Mouse (Mus musculus) left cerebral cortex, adult 2 months (tissue): ENCODE measurements around the gene Cdc6. TPM values are rescaled to one million over a fixed set of nuclear protein-coding genes. Genes with fewer than 3 reads are reported as not detected.

ENCODE experiments used
- DNase-seq, 2 experiments: peaks; one replicate each; pipeline ENCODE4 v3.0.0; 2021 to 2022; ENCODE audit warnings: low spot score in 2 of 2, mixed read lengths in 1 of 2; ENCODE audit errors: extremely low spot score in 1 of 2
- H3K27ac ChIP-seq: fragments of 200-600 bp; 2 replicates; pipeline ENCODE4 v1.8.1; 2022
- H3K4me3 ChIP-seq: fragments of 200-600 bp; 2 replicates; pipeline ENCODE4 v1.8.1; 2022
- CTCF ChIP-seq: fragments of 200-600 bp; IDR thresholded peaks from 2 replicates; pipeline ENCODE4 v1.8.1; 2022; ENCODE audit warnings: antibody characterized with exemption, mild to moderate bottlenecking, moderate library complexity
- intact Hi-C: fragments of 180-260 bp; cut with DNase I; formaldehyde crosslinking; loops from one replicate; pipeline ENCODE4 v1.15.1; 2025
- total RNA-seq, 2 experiments: library from RNA; stranded (reverse); gene quantifications; 2 replicates each; pipeline ENCODE4 v1.2.3; 2021

Gene Cdc6
- total RNA-seq, 2 experiments from 2014 or later: 0.35 to 0.36 TPM

- intact Hi-C loops: loop anchor here (5.0 kb wide), 1 partner anchor 107 kb away; the partner anchor contains the start of gene Wipf2
These were observed 61.3 kb downstream of the Cdc6 start for GRCm38 (mm10) chr11:98968716-98969495.

GRCm38 (mm10) chr11:98969496-98969927 lies 61.9 kb downstream of the Cdc6 start:
- intact Hi-C loops: loop anchor here (5.0 kb wide), 1 partner anchor 107 kb away; the partner anchor contains the start of gene Wipf2
- Histone ChIP-seq H3K4me3 (no peak overlapping the region), H3K27ac (no peak overlapping the region; the same call in 1 of the 2 replicates)
- DNase-seq: peak in 1 of 2 experiments; percentile 75
- TF ChIP-seq CTCF: no peak

More at GRCm38 (mm10) chr11:98968716-98969495, 61.3 kb downstream of the Cdc6 start:
- TF ChIP-seq CTCF: no peak
- no peak overlapping the region for H3K4me3 ChIP-seq
- peak overlapping the region; percentile 28; the same call in 1 of the 2 replicates for H3K27ac ChIP-seq
- DNase-seq: no peak

DNA sequence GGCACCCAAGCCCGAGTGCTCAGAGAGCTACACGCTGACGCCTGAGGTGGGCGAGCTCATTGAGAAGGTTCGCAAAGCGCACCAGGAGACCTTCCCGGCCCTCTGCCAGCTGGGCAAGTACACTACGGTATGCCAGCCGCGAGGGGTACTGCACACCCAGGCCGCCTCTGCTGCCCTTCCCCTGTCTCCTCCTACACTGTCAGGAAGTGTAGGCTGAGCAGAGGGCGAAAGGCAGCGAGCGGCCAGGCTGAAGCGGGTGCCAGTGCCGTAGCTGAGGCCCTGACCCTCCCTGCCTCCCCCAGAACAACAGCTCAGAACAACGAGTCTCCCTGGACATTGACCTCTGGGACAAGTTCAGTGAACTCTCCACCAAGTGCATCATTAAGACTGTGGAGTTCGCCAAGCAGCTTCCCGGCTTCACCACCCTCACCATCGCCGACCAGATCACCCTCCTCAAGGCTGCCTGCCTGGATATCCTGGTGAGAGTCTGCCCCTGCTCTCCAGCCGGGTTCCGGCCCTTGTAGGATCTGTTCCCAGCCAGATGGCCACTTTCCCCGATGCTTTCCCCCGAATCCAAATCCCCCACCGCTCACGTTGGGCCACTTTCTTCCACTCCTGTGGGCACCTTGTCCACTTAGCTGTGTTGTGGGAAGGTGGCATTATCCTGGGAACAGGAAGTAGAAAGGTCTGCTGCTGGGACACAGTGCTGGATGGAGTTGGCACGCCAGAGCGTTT lies 62.8 kb downstream of the Cdc6 start:
- intact Hi-C loops: loop anchor here (10.0 kb wide), 1 partner anchor 1344 kb away; the partner anchor contains the start of gene Eif1
- TF ChIP-seq CTCF: no peak
- DNase-seq: peak in 1 of 2 experiments; percentile 18
- H3K4me3 ChIP-seq: no peak overlapping the region
- peak overlapping the region; percentile 12; the same call in 1 of the 2 replicates for H3K27ac ChIP-seq

DNA sequence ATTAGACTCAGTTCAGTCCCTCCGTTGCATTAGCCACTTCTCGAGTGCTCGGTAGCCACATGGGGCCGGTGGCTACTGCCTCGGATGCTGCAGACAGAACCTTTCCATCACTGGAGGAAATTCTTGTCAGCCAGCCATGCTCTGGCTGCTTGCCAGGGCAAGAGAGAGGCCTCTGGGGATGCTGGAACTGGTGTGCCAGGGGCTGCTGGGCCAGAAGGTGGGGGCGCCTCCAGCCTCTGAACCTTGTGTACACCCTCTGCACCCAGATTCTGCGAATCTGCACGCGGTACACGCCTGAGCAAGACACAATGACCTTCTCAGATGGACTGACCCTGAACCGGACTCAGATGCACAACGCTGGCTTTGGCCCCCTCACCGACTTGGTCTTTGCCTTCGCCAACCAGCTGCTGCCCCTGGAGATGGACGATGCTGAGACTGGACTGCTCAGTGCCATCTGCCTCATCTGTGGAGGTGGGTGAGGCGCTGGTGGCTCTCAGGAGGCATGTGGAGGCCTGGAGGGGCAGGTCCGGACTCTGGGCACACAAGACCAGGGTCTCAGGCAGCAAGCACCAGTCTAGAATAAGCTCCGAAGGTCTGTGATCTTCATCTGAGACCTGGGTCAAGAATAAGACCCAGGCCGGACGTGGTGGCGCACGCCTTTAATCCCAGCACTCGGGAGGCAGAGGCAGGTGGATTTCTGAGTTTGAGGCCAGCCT lies 63.9 kb downstream of the Cdc6 start:
- TF ChIP-seq CTCF: no peak
- no peak overlapping the region for H3K4me3 ChIP-seq
- DNase-seq: peak in 1 of 2 experiments; percentile 57
- no peak overlapping the region for H3K27ac ChIP-seq
- intact Hi-C loops: loop anchor here (1.0 to 10.0 kb wide), 2 partner anchors 49 to 1343 kb away; partner anchors contain the start of gene Eif1

DNA sequence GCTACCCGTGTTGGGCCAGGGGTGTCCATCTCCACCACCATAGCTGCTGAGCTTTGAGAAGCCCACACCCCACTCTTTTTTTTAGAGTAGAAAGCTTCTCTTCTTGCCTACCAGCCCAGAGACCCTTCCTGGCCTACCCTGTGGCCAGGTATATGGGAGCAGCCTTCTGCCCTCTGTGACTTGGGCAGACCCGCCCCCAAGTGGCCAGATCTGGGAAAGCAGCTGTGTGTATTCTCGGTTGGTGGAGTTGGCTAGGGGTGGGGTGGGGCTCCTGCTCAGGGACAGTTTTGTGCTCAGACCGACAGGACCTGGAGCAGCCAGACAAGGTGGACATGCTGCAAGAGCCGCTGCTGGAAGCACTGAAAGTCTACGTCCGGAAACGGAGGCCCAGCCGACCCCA lies 64.6 kb downstream of the Cdc6 start:
- Histone ChIP-seq H3K27ac (no peak overlapping the region), H3K4me3 (no peak overlapping the region)
- DNase-seq: peak; percentile 80 to 89
- TF ChIP-seq CTCF: peak; percentile 89
- intact Hi-C loops: loop anchor here (1.0 to 10.0 kb wide), 2 partner anchors 50 to 1343 kb away; partner anchors contain the start of gene Eif1

DNA sequence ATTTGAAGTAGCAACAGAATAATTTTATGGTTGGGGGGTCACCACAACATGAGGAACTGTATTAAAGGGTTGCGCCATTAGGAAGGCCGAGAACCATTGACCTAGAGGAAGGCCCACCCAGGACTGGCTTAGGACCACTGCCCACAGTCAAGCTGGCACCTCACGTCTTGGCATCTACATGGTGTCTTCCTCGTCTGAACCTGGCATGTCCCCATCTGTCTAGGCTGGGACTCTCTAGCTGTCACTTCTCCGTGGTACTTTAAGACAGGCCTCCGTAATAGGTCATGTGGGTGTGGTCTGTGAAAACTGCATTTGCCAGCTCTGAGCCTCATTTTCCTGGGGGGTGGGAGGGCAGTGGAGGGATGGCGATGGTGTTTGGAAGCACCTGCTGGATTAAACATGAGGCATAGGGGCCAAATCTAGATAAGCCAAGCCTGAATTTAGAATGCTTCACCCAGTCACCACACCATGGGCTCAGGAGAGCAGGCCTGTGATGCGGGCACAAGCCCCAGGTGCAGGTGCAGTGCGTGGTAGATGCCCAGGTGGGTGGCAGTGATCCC lies 65.3 kb downstream of the Cdc6 start:
- TF ChIP-seq CTCF: no peak
- intact Hi-C loops: loop anchor here (1.0 to 10.0 kb wide), 2 partner anchors 51 to 1342 kb away; partner anchors contain the start of gene Eif1
- DNase-seq: no peak
- Histone ChIP-seq H3K27ac (no peak overlapping the region), H3K4me3 (no peak overlapping the region)

Other genes starting within 250 kb of the Cdc6 start
- gene Gsdma, start 243.4 kb upstream of the Cdc6 start, total RNA-seq: not detected
- gene Psmd3, start 225.2 kb upstream of the Cdc6 start, total RNA-seq: 100 to 1,000 TPM; 132 TPM
- gene Csf3, start 206.5 kb upstream of the Cdc6 start, total RNA-seq: not detected
- gene Med24, start 178.4 kb upstream of the Cdc6 start, total RNA-seq: 100 to 1,000 TPM; 126 to 134 TPM
- 100 to 1,000 TPM; 730 to 768 TPM for gene Thra, start 167.2 kb upstream of the Cdc6 start, total RNA-seq
- gene Nr1d1, start 132.5 kb upstream of the Cdc6 start, total RNA-seq: 100 to 1,000 TPM in 1 of 2 experiments, 10 to 100 TPM in 1; 91.9 to 153 TPM
- gene Msl1, start 112.3 kb upstream of the Cdc6 start, total RNA-seq: 100 to 1,000 TPM; 178 to 192 TPM
- 10 to 100 TPM; 53.0 to 57.6 TPM for gene Casc3, start 102.9 kb upstream of the Cdc6 start, total RNA-seq
- 100 to 1,000 TPM; 144 to 153 TPM for gene Rapgefl1, start 71.0 kb upstream of the Cdc6 start, total RNA-seq
- 10 to 100 TPM; 72.7 to 73.9 TPM for gene Wipf2, start 44.2 kb upstream of the Cdc6 start, total RNA-seq
- gene Rara, start 20.0 kb downstream of the Cdc6 start, total RNA-seq: 10 to 100 TPM; 14.0 to 18.7 TPM
- 1 to 10 TPM; 1.4 to 3.2 TPM for gene Gjd3, start 75.2 kb downstream of the Cdc6 start, total RNA-seq
- gene Top2a, start 116.4 kb downstream of the Cdc6 start, total RNA-seq: 1 to 10 TPM in 1 of 2 experiments, under 1 TPM in 1; 0.66 to 1.0 TPM
- 10 to 100 TPM; 82.8 to 88.7 TPM for gene Igfbp4, start 133.4 kb downstream of the Cdc6 start, total RNA-seq
- 1 to 10 TPM in 1 of 2 experiments, under 1 TPM in 1; 0.19 to 1.1 TPM for gene Tns4, start 181.5 kb downstream of the Cdc6 start, total RNA-seq
- not detected for gene Ccr7, start 247.3 kb downstream of the Cdc6 start, total RNA-seq